Mouse (Mus musculus): ENCODE data around the gene Bean1. TPM values are rescaled to one million over a fixed set of nuclear protein-coding genes. Genes with fewer than 3 reads are reported as not detected.
A peak's percentile ranks its signal among the peaks of the same experiment; 100 is the strongest.

Bean1 gene
- total and polyA plus RNA-seq, 2 experiments from 2014 or later, result 10.9 to 34.9 TPM

- TF ChIP-seq CTCF (IDR thresholded peaks at IDR 0.05), result no peak
- Histone ChIP-seq H3K4me1 (ENCODE audit: insufficient read depth, low read length) (no peaks in the 10 kb centered on the region), H3K36me3 (ENCODE audit: insufficient read depth, low read length) (no peaks in the 10 kb centered on the region), H3K9me3 (ENCODE audit: low read length) (no peaks in the 10 kb centered on the region), H3K4me3 (ENCODE audit: low read depth, low read length) (no peak overlapping the region), H3K4me2 (ENCODE audit: low read depth, low read length, poor library complexity, severe bottlenecking) (no peak overlapping the region), H3K27me3 (ENCODE audit: insufficient read depth, low read length) (no peaks in the 10 kb centered on the region), H3K9ac (replicated peaks; ENCODE audit: low read length, poor library complexity, severe bottlenecking) (no peak overlapping the region), H3K27ac (ENCODE audit: low read depth, low read length) (no peak overlapping the region)
- WGBS, result 91% methylated on average over 25 of the region's 25 CpGs
- no peak for DNase-seq (ENCODE audit: low spot score)
- no peak for ATAC-seq (ENCODE audit: low FRiP score)
Observed at GRCm38 (mm10) chr8:104142415-104142814, 27.8 kb upstream of the Bean1 start.

- DNase-seq (ENCODE audit: low spot score), result no peak
- no peak for ATAC-seq (ENCODE audit: low FRiP score)
- Histone ChIP-seq H3K36me3 (ENCODE audit: insufficient read depth, low read length) (no peaks in the 10 kb centered on the region), H3K4me2 (ENCODE audit: low read depth, low read length, poor library complexity, severe bottlenecking) (no peak overlapping the region), H3K4me1 (ENCODE audit: insufficient read depth, low read length) (no peaks in the 10 kb centered on the region), H3K27ac (ENCODE audit: low read depth, low read length) (no peak overlapping the region), H3K4me3 (ENCODE audit: low read depth, low read length) (no peak overlapping the region), H3K27me3 (ENCODE audit: insufficient read depth, low read length) (no peaks in the 10 kb centered on the region), H3K9me3 (ENCODE audit: low read length) (no peaks in the 10 kb centered on the region), H3K9ac (replicated peaks; ENCODE audit: low read length, poor library complexity, severe bottlenecking) (no peak overlapping the region)
- TF ChIP-seq CTCF (IDR thresholded peaks at IDR 0.05), result no peak
- WGBS, result 87% methylated on average over 4 of the region's 4 CpGs
Observed at GRCm38 (mm10) chr8:104143379-104143778, 26.9 kb upstream of the Bean1 start.

- no peak overlapping the region for H3K27ac ChIP-seq (ENCODE audit: low read depth, low read length)
- H3K9me3 ChIP-seq (ENCODE audit: low read length), result no peaks in the 10 kb centered on the region
- no peak overlapping the region for H3K4me2 ChIP-seq (ENCODE audit: low read depth, low read length, poor library complexity, severe bottlenecking)
- no peaks in the 10 kb centered on the region for H3K36me3 ChIP-seq (ENCODE audit: insufficient read depth, low read length)
- no peaks in the 10 kb centered on the region for H3K27me3 ChIP-seq (ENCODE audit: insufficient read depth, low read length)
- peak; percentile 42 for TF ChIP-seq CTCF (IDR thresholded peaks at IDR 0.05)
- WGBS, result 83% methylated on average over 13 of the region's 13 CpGs
- no peaks in the 10 kb centered on the region for H3K4me1 ChIP-seq (ENCODE audit: insufficient read depth, low read length)
- ATAC-seq (ENCODE audit: low FRiP score), result no peak
- DNase-seq (ENCODE audit: low spot score), result no peak
- no peak overlapping the region for H3K4me3 ChIP-seq (ENCODE audit: low read depth, low read length)
- H3K9ac ChIP-seq (replicated peaks; ENCODE audit: low read length, poor library complexity, severe bottlenecking), result no peak overlapping the region
Observed at GRCm38 (mm10) chr8:104144434-104145216, 25.6 kb upstream of the Bean1 start.

- Histone ChIP-seq H3K4me1 (ENCODE audit: insufficient read depth, low read length) (no peaks in the 10 kb centered on the region), H3K4me2 (ENCODE audit: low read depth, low read length, poor library complexity, severe bottlenecking) (no peak overlapping the region), H3K9me3 (ENCODE audit: low read length) (no peaks in the 10 kb centered on the region), H3K4me3 (ENCODE audit: low read depth, low read length) (no peak overlapping the region), H3K9ac (replicated peaks; ENCODE audit: low read length, poor library complexity, severe bottlenecking) (no peak overlapping the region), H3K36me3 (ENCODE audit: insufficient read depth, low read length) (no peaks in the 10 kb centered on the region), H3K27ac (ENCODE audit: low read depth, low read length) (no peak overlapping the region), H3K27me3 (ENCODE audit: insufficient read depth, low read length) (no peaks in the 10 kb centered on the region)
- WGBS, result 33% methylated on average over 15 of the region's 15 CpGs
- DNase-seq (ENCODE audit: low spot score), result peak; percentile 83
- peak; percentile 71; the same call in 1 of the 2 replicates for ATAC-seq (ENCODE audit: low FRiP score)
- peak; percentile 84 for TF ChIP-seq CTCF (IDR thresholded peaks at IDR 0.05)
Observed at GRCm38 (mm10) chr8:104145981-104146689, 24.1 kb upstream of the Bean1 start.

GRCm38 (mm10) chr8:104146717-104147494, 23.3 kb upstream of the Bean1 start:
- Histone ChIP-seq H3K9ac (replicated peaks; ENCODE audit: low read length, poor library complexity, severe bottlenecking) (no peak overlapping the region), H3K36me3 (ENCODE audit: insufficient read depth, low read length) (no peaks in the 10 kb centered on the region), H3K4me2 (ENCODE audit: low read depth, low read length, poor library complexity, severe bottlenecking) (no peak overlapping the region), H3K4me3 (ENCODE audit: low read depth, low read length) (no peak overlapping the region), H3K27me3 (ENCODE audit: insufficient read depth, low read length) (no peaks in the 10 kb centered on the region), H3K9me3 (ENCODE audit: low read length) (no peaks in the 10 kb centered on the region), H3K4me1 (ENCODE audit: insufficient read depth, low read length) (no peaks in the 10 kb centered on the region), H3K27ac (ENCODE audit: low read depth, low read length) (no peak overlapping the region)
- no peak for TF ChIP-seq CTCF (IDR thresholded peaks at IDR 0.05)
- DNase-seq (ENCODE audit: low spot score) (no peak), ATAC-seq (ENCODE audit: low FRiP score) (no peak)
- WGBS, result 94% methylated on average over 15 of the region's 15 CpGs

Data from midbrain, postnatal 0 days (tissue).